Mouse (Mus musculus) neutrophil, adult 5-6 weeks (primary cell): ENCODE measurements around the gene Tpk1. TPM values are rescaled to one million over a fixed set of nuclear protein-coding genes. Genes with fewer than 3 reads are reported as not detected.
"Not testable (repeated sequence)": the region's sequence is repeated elsewhere in the genome, so short reads cannot be mapped to it uniquely, and the experiment has no call there.

Experiments used
- ATAC-seq: fragments of 151-379, 151-347 bp; 2 replicates; pipeline ENCODE4 v1.8.0; 2017; ENCODE audit warnings: mild to moderate bottlenecking, moderate TSS enrichment; ENCODE audit not compliant: insufficient number of reproducible peaks, poor library complexity, low FRiP score, severe bottlenecking; ENCODE audit errors: extremely low read depth
- total RNA-seq: library from RNA; stranded (forward); fragments of 200-1000 nt; gene quantifications from 2 replicates; pipeline ENCODE4 v1.2.3, GENCODE M21; 2017

The Tpk1 gene
- total RNA-seq, 1 experiment from 2014 or later = 4.9 TPM

GRCm38 (mm10) chr6:43535459-43535858 is 130.6 kb downstream of the Tpk1 start:
- ATAC-seq = no peak

GRCm38 (mm10) chr6:43533323-43533722 is 132.8 kb downstream of the Tpk1 start:
- no peak for ATAC-seq

DNA sequence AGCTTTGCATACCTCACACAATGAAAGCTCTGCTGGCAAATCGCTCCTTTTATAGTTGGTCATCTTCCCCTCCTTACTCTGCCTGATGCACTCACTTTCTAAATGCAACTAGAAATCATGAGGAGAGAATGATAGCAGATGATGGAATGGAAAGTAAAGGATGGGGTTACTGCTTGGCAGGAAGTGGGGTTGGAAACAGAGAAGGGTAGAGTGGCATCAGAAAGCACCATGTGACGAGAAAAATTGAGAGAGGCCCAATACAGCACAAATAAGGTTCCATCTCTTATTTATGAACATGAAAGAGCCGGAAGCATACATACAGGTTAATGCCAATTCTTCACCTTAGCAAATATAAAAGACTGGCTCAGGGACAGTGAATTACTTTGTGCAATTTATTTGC is 133.3 kb downstream of the Tpk1 start:
- ATAC-seq = no peak

DNA sequence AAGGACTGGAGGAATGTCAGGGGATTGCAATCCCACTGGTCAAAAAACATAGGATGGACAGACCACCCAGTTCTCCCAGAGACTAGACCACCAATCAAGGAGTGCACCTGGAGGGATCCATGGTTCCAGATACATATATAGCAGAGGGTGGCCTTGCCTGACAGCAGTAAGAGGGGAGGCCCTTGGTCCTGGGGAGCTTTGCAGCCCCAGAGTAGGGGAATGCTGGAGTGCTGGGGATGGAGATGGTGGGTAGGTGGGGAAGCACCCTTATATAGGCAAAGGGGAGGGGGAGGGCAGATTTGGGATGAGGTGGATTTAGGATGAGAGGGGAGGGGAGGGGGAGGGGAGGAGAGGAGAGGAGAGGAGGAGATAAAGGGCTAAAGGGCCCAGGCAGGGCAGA is 134.1 kb downstream of the Tpk1 start:
- ATAC-seq = no peak

GRCm38 (mm10) chr6:43528996-43529395 is 137.1 kb downstream of the Tpk1 start:
- ATAC-seq = no peak

GRCm38 (mm10) chr6:43525028-43525427 is 141.1 kb downstream of the Tpk1 start:
- ATAC-seq = no peak

DNA sequence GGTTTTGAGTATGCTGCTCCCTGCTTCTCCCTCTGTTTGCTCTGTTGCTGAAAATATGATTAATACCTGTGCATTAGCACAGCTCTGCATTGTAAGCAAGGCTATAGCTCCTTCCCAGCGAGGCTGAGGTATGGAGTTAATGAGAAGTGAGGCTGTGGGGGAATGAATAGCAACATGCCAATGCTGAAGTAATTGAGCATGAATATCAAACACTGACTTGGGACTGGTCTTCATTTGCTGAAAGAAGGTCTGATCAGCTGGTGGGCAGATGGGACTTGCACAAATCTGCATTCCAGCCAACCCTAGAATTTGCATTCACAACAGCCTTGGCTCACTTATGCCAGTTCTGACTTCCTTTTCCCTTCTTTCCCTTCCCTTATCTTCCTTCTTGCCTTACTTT is 144.0 kb downstream of the Tpk1 start:
- no peak for ATAC-seq

DNA sequence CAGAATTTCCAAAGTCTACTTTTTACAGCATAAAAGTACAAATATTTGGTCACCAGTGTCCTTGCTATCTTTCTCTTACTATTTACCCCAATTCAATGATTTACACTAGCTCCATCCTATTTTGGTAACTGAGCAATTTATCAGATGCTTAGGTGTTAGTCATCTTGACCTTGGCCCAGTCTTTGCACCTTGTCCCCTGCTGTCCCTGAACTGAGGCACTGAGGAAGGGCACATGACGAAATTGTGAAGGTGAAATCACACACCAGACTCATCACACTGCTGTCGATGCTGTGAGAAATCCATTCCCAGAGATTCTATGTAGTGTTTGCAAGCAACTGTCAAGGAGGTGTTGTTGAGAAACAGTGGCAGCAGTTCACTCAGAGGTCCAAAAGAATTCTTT is 145.9 kb downstream of the Tpk1 start:
- ATAC-seq = no peak

GRCm38 (mm10) chr6:43518378-43518777 is 147.7 kb downstream of the Tpk1 start:
- no peak for ATAC-seq

DNA sequence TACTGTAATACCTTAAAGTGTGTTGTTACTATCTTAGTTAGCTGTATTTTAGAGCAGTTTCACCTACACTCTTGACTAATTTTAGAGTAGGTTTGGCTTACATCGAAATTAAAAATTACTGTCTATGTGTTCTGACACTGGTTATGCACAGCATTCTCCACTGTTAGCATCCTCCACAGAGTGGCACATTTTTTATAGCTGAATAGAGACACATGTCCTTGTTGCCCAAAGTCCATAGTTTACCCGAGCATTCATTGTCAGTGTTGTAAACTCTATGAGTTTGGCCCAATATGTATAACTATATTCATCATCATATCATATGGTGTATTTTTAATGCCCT is 148.8 kb downstream of the Tpk1 start:
- no peak for ATAC-seq

- ATAC-seq = no peak
Measured at GRCm38 (mm10) chr6:43516593-43517315, 149.3 kb downstream of the Tpk1 start.

DNA sequence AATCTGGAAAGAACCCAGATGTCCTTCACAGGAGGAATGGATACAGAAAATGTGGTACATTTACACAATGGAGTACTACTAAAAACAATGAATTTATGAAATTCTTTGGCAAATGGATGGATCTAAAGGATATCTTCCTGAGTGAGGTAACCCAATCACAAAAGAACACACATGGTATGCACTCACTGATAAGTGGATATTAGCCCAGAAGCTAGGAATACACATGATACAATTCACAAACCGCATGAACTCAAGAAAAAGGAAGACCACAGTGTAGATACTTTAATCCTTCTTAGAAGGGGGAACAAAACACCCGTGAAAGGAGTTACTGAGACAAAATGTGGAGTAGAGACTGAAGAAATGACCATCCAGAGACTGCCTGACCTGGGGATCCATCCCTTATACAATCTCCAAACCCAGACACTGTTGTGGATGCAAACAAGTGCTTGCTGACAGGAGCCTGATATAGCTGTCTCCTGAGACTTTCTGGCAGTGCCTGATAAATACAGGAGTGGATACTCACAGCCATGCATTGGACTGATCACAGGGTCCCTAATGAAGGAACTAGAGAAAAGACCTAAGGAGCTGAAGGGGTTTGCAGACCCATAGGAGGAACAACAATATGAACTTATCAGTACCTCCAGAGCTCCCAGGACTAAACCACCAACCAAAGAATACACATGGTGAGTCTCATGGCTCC is 159.2 kb downstream of the Tpk1 start:
- not testable (repeated sequence) for ATAC-seq

DNA sequence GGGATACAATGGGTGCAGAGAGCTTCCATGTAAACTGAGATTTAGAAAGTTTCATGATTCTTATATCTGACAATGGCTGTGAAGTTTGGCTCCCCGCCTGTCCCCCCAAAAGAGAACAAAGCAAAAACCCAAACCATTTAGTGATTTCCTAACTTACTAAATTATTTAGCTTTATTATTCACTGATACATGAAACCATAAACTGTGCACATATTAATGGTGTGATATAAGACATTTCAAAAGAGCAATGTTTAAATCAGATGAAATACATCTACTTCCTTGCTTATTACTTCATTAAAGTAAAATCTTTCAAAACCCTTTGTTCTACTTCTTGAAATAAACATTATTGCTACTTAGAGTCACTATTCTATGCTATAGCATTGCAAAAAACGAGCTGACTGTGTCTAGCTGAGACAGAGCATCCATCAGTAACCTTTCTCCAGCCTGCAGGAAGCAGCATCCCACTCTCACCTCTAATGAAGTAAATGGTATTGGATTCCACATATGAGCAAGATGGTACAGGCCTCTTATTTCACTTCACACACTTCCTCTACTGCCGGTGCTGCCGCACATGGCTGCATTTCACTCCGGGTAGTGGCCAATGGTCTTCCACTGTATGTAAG is 161.4 kb downstream of the Tpk1 start:
- ATAC-seq = no peak

DNA sequence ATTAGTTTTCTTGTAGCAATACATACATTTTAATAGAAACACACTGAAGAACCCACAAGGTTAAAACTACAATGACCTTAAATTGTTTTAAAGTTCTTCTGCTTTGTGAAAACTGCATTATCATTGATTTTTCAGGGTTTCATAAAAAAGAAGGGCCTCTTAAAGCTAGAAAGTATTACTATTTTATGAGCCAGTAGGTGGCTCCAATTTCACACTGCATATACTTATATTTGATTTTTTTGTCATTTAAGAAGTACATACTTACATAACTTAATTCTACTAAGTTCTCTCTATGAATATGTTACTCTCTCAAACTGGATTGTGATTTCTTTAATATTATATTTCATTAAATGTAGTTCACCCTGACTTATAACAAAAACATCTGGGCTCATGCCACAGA is 173.7 kb downstream of the Tpk1 start:
- ATAC-seq = no peak

GRCm38 (mm10) chr6:43486691-43487090 is 179.4 kb downstream of the Tpk1 start:
- ATAC-seq = no peak

GRCm38 (mm10) chr6:43480687-43481086 is 185.4 kb downstream of the Tpk1 start:
- no peak for ATAC-seq

DNA sequence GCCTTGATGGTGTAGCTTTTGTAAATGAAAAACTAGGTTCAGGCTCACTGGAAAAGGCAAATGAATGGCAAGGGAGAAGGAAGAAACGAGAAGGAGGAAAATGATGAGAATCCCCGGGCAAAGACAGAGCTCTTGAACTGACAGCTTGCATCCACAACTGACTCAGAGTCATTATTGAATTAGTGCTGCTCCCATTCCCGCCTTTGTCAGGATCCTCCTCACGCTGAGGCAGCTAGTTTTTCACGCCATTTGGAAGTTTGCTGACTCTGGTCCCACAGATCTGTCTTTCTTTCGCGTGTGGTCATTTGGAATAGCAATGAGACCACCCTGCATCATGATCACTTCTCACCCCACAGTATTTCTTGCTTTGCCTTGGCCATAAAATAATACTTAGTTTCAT is 187.3 kb downstream of the Tpk1 start:
- no peak for ATAC-seq

DNA sequence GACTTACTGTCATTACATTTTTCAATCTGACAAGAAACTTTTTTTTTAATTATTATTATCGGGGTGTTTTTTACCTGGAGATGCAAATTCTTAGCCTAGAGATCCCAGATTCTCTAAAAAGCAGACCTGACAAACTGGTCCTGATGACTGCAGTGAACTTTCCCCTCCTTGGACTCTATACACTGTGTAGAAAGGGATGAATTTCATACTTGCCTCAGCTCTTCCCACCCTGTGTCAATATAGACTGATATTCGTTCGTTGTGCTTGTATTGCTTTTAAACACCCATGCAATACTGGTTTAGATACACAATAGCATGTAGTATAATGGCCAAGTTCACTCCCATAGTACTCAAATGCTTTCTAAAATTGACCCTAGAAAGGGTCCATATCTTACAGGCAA is 189.7 kb downstream of the Tpk1 start:
- no peak for ATAC-seq

- no peak for ATAC-seq
Measured at GRCm38 (mm10) chr6:43475921-43476320, 190.2 kb downstream of the Tpk1 start.

GRCm38 (mm10) chr6:43471556-43471955 is 194.5 kb downstream of the Tpk1 start:
- ATAC-seq = no peak
